Mouse (Mus musculus): ENCODE results near the gene Rbpj. TPM values are rescaled to one million over a fixed set of nuclear protein-coding genes. Genes with fewer than 3 reads are reported as not detected.

The Rbpj gene
- total RNA-seq, 2 experiments from 2014 or later = 32.8 to 33.2 TPM

GRCm38 (mm10) chr5:53519131-53519530 is 53.2 kb downstream of the Rbpj start:
- no peak overlapping the region for H3K4me3 ChIP-seq
- no peak for DNase-seq (ENCODE audit: extremely low spot score in 1 of 2, low spot score in 2 of 2)
- intact Hi-C loops (cut with DNase I) = no loop called here
- TF ChIP-seq CTCF (IDR thresholded peaks at IDR 0.05) = no peak
- no peak overlapping the region for H3K27ac ChIP-seq

- Histone ChIP-seq H3K4me3 (no peak overlapping the region), H3K27ac (no peak overlapping the region)
- intact Hi-C loops (cut with DNase I) = no loop called here
- DNase-seq (ENCODE audit: extremely low spot score in 1 of 2, low spot score in 2 of 2) = no peak
- TF ChIP-seq CTCF (IDR thresholded peaks at IDR 0.05) = no peak
Observed at GRCm38 (mm10) chr5:53519998-53520577, 54.1 kb downstream of the Rbpj start.

- TF ChIP-seq CTCF (IDR thresholded peaks at IDR 0.05) = no peak
- H3K27ac ChIP-seq = no peak overlapping the region
- H3K4me3 ChIP-seq = no peak overlapping the region
- intact Hi-C loops (cut with DNase I) = no loop called here
- DNase-seq (ENCODE audit: extremely low spot score in 1 of 2, low spot score in 2 of 2) = peak in 1 of 2 experiments; percentile 31
Observed at GRCm38 (mm10) chr5:53523046-53523445, 57.1 kb downstream of the Rbpj start.

- no peak for TF ChIP-seq CTCF (IDR thresholded peaks at IDR 0.05)
- no peak overlapping the region for H3K4me3 ChIP-seq
- DNase-seq (ENCODE audit: extremely low spot score in 1 of 2, low spot score in 2 of 2) = no peak
- intact Hi-C loops (cut with DNase I) = loop anchor here (2.0 kb wide), 1 partner anchor 67 kb away; no protein-coding TSS in a partner anchor
- H3K27ac ChIP-seq = no peak overlapping the region
Observed at GRCm38 (mm10) chr5:53524162-53524561, 58.2 kb downstream of the Rbpj start.

- H3K4me3 ChIP-seq = no peak overlapping the region
- no peak for TF ChIP-seq CTCF (IDR thresholded peaks at IDR 0.05)
- intact Hi-C loops (cut with DNase I) = loop anchor here (2.0 to 5.0 kb wide), 2 partner anchors 66 to 158 kb away; no protein-coding TSS in a partner anchor
- no peak overlapping the region for H3K27ac ChIP-seq
- DNase-seq (ENCODE audit: extremely low spot score in 1 of 2, low spot score in 2 of 2) = no peak
Observed at GRCm38 (mm10) chr5:53524831-53525230, 58.9 kb downstream of the Rbpj start.

- intact Hi-C loops (cut with DNase I) = loop anchor here (2.0 to 5.0 kb wide), 2 partner anchors 65 to 158 kb away; no protein-coding TSS in a partner anchor
- Histone ChIP-seq H3K27ac (peak overlapping the region; percentile 75), H3K4me3 (peak overlapping the region; percentile 14)
- DNase-seq (ENCODE audit: extremely low spot score in 1 of 2, low spot score in 2 of 2) = peak; percentile 35 to 79
- TF ChIP-seq CTCF (IDR thresholded peaks at IDR 0.05) = no peak
Observed at GRCm38 (mm10) chr5:53525305-53526069, 59.5 kb downstream of the Rbpj start.

GRCm38 (mm10) chr5:53526070-53526430 is 60.1 kb downstream of the Rbpj start:
- intact Hi-C loops (cut with DNase I) = loop anchor here (5.0 kb wide), 1 partner anchor 159 kb away; no protein-coding TSS in a partner anchor
- peak overlapping the region; percentile 14 for H3K4me3 ChIP-seq
- peak overlapping the region; percentile 75 for H3K27ac ChIP-seq
- TF ChIP-seq CTCF (IDR thresholded peaks at IDR 0.05) = no peak
- no peak for DNase-seq (ENCODE audit: extremely low spot score in 1 of 2, low spot score in 2 of 2)

- no peak for DNase-seq (ENCODE audit: extremely low spot score in 1 of 2, low spot score in 2 of 2)
- intact Hi-C loops (cut with DNase I) = loop anchor here (5.0 kb wide), 1 partner anchor 163 kb away; no protein-coding TSS in a partner anchor
- no peak overlapping the region for H3K27ac ChIP-seq
- no peak for TF ChIP-seq CTCF (IDR thresholded peaks at IDR 0.05)
- H3K4me3 ChIP-seq = no peak overlapping the region
Observed at GRCm38 (mm10) chr5:53529846-53530245, 63.9 kb downstream of the Rbpj start.

GRCm38 (mm10) chr5:53535096-53535495 is 69.1 kb downstream of the Rbpj start:
- H3K27ac ChIP-seq = no peak overlapping the region
- no peak for DNase-seq (ENCODE audit: extremely low spot score in 1 of 2, low spot score in 2 of 2)
- no peak overlapping the region for H3K4me3 ChIP-seq
- TF ChIP-seq CTCF (IDR thresholded peaks at IDR 0.05) = no peak
- intact Hi-C loops (cut with DNase I) = no loop called here

- DNase-seq (ENCODE audit: extremely low spot score in 1 of 2, low spot score in 2 of 2) = no peak
- no peak overlapping the region for H3K4me3 ChIP-seq
Observed at GRCm38 (mm10) chr5:53536635-53537554, 70.9 kb downstream of the Rbpj start.

GRCm38 (mm10) chr5:53539860-53540633 is 74.1 kb downstream of the Rbpj start:
- Histone ChIP-seq H3K4me3 (no peak overlapping the region), H3K27ac (no peak overlapping the region)
- no peak for TF ChIP-seq CTCF (IDR thresholded peaks at IDR 0.05)
- no peak for DNase-seq (ENCODE audit: extremely low spot score in 1 of 2, low spot score in 2 of 2)
- intact Hi-C loops (cut with DNase I) = no loop called here

More at GRCm38 (mm10) chr5:53536635-53537554, 70.9 kb downstream of the Rbpj start:
- H3K27ac ChIP-seq = no peak overlapping the region
- intact Hi-C loops (cut with DNase I) = no loop called here
- TF ChIP-seq CTCF (IDR thresholded peaks at IDR 0.05) = no peak
